In the genomic region with DNA sequence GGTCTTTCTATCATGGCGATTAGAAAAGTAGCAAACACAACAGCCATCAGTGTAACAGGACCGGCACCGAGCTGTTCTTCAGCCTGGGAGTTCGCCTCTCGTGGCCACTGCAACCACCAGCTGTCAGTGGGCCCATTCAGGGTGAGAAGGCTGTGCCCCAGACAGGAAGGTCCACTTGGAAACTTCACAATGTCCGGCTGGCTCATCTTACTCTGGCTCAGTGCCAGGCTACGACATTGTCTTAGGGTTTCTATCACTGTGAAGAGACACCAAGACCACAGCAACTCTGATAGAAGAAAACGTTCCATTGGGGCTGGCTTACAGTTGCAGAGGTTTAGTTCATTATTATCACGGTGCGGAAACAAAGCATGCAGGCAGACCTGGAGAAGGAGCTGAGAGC, we compare ENCODE assay signal across 10 mouse cellular contexts. TPM values are rescaled to one million over a fixed set of nuclear protein-coding genes. Genes with fewer than 3 reads are reported as not detected.
DNase-seq lines count a peak whose midpoint lies in the region; ATAC-seq lines count a peak whose summit lies in the region.
"Had no signal": no experiment of that assay in that cellular context is flagged by ENCODE, and none has a peak within 500 bp of the region (broad histone marks: within the 10 kb centered on the region; RNA-seq: fewer than 3 reads in every experiment).

No protein-coding gene starts in this region.

- H3K4me3 ChIP-seq in heart, embryonic 13.5 days, result no peak overlapping the region
- H3K4me3 ChIP-seq: layer of hippocampus, adult 2 months; lung, embryonic 15.5 days had no signal

- WGBS in heart, embryonic 13.5 days, result 47% methylated on average over 10 of the region's 10 CpGs

- no peak overlapping the region for H3K9ac ChIP-seq in heart, embryonic 13.5 days
- H3K9ac ChIP-seq: lung, embryonic 15.5 days had no signal

- ATAC-seq in heart, embryonic 13.5 days (ENCODE audit: extremely low read depth, insufficient number of reproducible peaks, low FRiP score, low TSS enrichment), result no peak; the same call in 1 of the 2 replicates

- no peak for DNase-seq in heart, postnatal 10 days
- peak; percentile 37 for DNase-seq in retina, postnatal 1 day
- no peak for DNase-seq in retina, embryonic 14.5 days (ENCODE audit: low spot score)
- peak; percentile 65 to 70 for DNase-seq in kidney, postnatal 36 days
- no peak for DNase-seq in gastrocnemius, adult 18-20 months (ENCODE audit: low spot score)
- no peak for DNase-seq in spleen, postnatal 14 days (ENCODE audit: low spot score in 2 of 2)
- DNase-seq: left cerebral cortex, postnatal 4 days had no signal

- no peak overlapping the region for H3K4me2 ChIP-seq in heart, embryonic 13.5 days
- H3K4me2 ChIP-seq: lung, embryonic 15.5 days had no signal

- no peaks in the 10 kb centered on the region for H3K9me3 ChIP-seq in heart, embryonic 13.5 days
- H3K9me3 ChIP-seq: lung, embryonic 15.5 days had no signal

- intact Hi-C loops in heart, postnatal 10 days (cut with DNase I), result no loop called here

- peak overlapping the region; percentile 60 for H3K27ac ChIP-seq in heart, embryonic 13.5 days (replicated peaks)
- H3K27ac ChIP-seq: layer of hippocampus, adult 2 months; lung, embryonic 15.5 days had no signal

- no peaks in the 10 kb centered on the region for H3K27me3 ChIP-seq in heart, embryonic 13.5 days (replicated peaks)
- H3K27me3 ChIP-seq: lung, embryonic 15.5 days had no signal

- H3K4me1 ChIP-seq in heart, embryonic 13.5 days, result peaks cover 82% of the 10 kb centered on the region

- peaks cover 19% of the 10 kb centered on the region for H3K36me3 ChIP-seq in heart, embryonic 13.5 days
- H3K36me3 ChIP-seq: lung, embryonic 15.5 days had no signal

RNA-seq across cellular contexts. Expression of a gene that starts 45.1 kb away (rescaled TPM):
- polyA plus RNA-seq in heart, embryonic 13.5 days (2015; fragmentation: Nextera tagmentation; extraction: Ambion mirVana), result 41.7 and 43.2 TPM in 2 replicates
- total RNA-seq in heart, postnatal 10 days (2021), result 10 to 100 TPM; 54.1 to 63.4 TPM
- total RNA-seq in gastrocnemius, adult 18-20 months (2021), result 1 to 10 TPM; 1.1 to 1.6 TPM

Comparison
In these comparisons a context has a peak if more than half of its experiments do, and no peak if none do; other contexts are left out.
1. DNase-seq: peak in retina, postnatal 1 day (single experiment) and kidney, postnatal 36 days (2 of 2); none in heart, postnatal 10 days (0 of 2), retina, embryonic 14.5 days (single experiment), gastrocnemius, adult 18-20 months (single experiment) and spleen, postnatal 14 days (0 of 2).
2. RNA of a gene that starts 45.1 kb away (total RNA-seq): 54.1 to 63.4 TPM in heart, postnatal 10 days; 1.1 to 1.6 TPM in gastrocnemius, adult 18-20 months; every median in the first group is over 10 times any median in the second.